Mouse (Mus musculus): Measurements from ENCODE around the gene Uts2.

The Uts2 gene

GRCm38 (mm10) chr4:150996797-150997196 lies at the start of gene Uts2:
Gene Uts2 (plus strand): TSS chr4:150997097.
- TF ChIP-seq GATA4 (IDR thresholded peaks at IDR 0.05; ENCODE audit: insufficient replicate concordance, low read length) = no peak

GRCm38 (mm10) chr4:150950972-150951371 lies 45.9 kb upstream of the Uts2 start:
- no peak for TF ChIP-seq GATA4 (IDR thresholded peaks at IDR 0.05; ENCODE audit: insufficient replicate concordance, low read length)

- TF ChIP-seq GATA4 (IDR thresholded peaks at IDR 0.05; ENCODE audit: insufficient replicate concordance, low read length) = no peak
Measured at GRCm38 (mm10) chr4:150956369-150957105, 40.4 kb upstream of the Uts2 start.

- no peak for TF ChIP-seq GATA4 (IDR thresholded peaks at IDR 0.05; ENCODE audit: insufficient replicate concordance, low read length)
Measured at GRCm38 (mm10) chr4:150957106-150957458, 39.8 kb upstream of the Uts2 start.

- no peak for TF ChIP-seq GATA4 (IDR thresholded peaks at IDR 0.05; ENCODE audit: insufficient replicate concordance, low read length)
Measured at GRCm38 (mm10) chr4:150958536-150958935, 38.4 kb upstream of the Uts2 start.

GRCm38 (mm10) chr4:150962231-150962630 lies 34.7 kb upstream of the Uts2 start:
- TF ChIP-seq GATA4 (IDR thresholded peaks at IDR 0.05; ENCODE audit: insufficient replicate concordance, low read length) = no peak

GRCm38 (mm10) chr4:150963711-150964110 lies 33.2 kb upstream of the Uts2 start:
- no peak for TF ChIP-seq GATA4 (IDR thresholded peaks at IDR 0.05; ENCODE audit: insufficient replicate concordance, low read length)

GRCm38 (mm10) chr4:150964635-150965554 lies 32.0 kb upstream of the Uts2 start:
- no peak for TF ChIP-seq GATA4 (IDR thresholded peaks at IDR 0.05; ENCODE audit: insufficient replicate concordance, low read length)

- TF ChIP-seq GATA4 (IDR thresholded peaks at IDR 0.05; ENCODE audit: insufficient replicate concordance, low read length) = no peak
Measured at GRCm38 (mm10) chr4:150965555-150965951, 31.3 kb upstream of the Uts2 start.

- TF ChIP-seq GATA4 (IDR thresholded peaks at IDR 0.05; ENCODE audit: insufficient replicate concordance, low read length) = no peak
Measured at GRCm38 (mm10) chr4:150966556-150966955, 30.3 kb upstream of the Uts2 start.

GRCm38 (mm10) chr4:150968956-150969355 lies 27.9 kb upstream of the Uts2 start:
- TF ChIP-seq GATA4 (IDR thresholded peaks at IDR 0.05; ENCODE audit: insufficient replicate concordance, low read length) = no peak

- no peak for TF ChIP-seq GATA4 (IDR thresholded peaks at IDR 0.05; ENCODE audit: insufficient replicate concordance, low read length)
Measured at GRCm38 (mm10) chr4:150973264-150973663, 23.6 kb upstream of the Uts2 start.

- TF ChIP-seq GATA4 (IDR thresholded peaks at IDR 0.05; ENCODE audit: insufficient replicate concordance, low read length) = no peak
Measured at GRCm38 (mm10) chr4:150975145-150975544, 21.8 kb upstream of the Uts2 start.

- no peak for TF ChIP-seq GATA4 (IDR thresholded peaks at IDR 0.05; ENCODE audit: insufficient replicate concordance, low read length)
Measured at GRCm38 (mm10) chr4:150978156-150978910, 18.6 kb upstream of the Uts2 start.

- no peak for TF ChIP-seq GATA4 (IDR thresholded peaks at IDR 0.05; ENCODE audit: insufficient replicate concordance, low read length)
Measured at GRCm38 (mm10) chr4:150979455-150979854, 17.4 kb upstream of the Uts2 start.
